Mouse (Mus musculus): ENCODE measurements at regions not wholly inside any gene's neighbourhood (a gene's known extent, or its start where the extent isn't known, plus 50 kb on each side); places are given as distances from the start of the nearest gene placed in this dataset.

DNA sequence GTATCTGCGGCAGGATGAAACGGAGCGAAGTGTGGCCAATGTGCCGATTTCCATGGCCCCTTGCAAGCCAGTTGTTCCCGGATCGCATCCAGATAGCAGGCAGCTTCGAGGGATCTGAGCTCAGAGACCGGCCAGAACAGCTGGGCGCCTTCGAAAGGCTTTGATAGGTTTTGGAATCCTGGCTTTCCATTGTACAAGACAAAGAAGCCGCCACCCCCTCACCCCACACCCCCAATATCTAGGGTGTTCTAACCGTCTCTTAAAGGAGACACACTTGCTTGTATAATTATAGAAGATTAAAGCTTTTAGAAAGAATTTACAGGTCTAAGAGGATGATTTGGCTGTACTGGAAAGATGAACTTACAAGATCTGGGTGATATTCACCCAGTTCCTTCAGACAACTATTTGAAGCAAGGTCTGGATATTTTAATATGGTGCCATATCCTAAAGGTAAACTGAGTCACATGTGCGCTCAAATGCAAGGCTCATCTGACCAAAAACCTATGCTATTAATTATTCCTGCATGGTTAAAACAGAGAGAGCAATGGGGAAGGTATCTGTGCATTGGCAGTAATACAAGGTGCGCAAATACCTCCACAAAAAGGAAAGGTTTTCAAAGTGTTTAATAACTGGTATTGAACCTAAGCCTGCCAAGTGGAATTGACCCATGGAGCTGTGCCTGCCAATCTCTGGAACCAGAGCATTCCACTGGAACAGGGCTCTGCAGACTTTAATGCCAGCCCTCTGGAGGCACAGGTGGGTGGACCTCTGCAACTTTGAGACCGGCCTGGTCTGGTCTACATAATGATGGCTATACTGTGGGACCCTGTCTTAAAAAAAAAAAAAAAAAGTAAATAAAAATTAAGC is 84.4 kb upstream of the Cpm start:
- no peaks in the 10 kb centered on the region for H3K9me3 ChIP-seq (ENCODE audit: low read length)
- DNase-seq (ENCODE audit: low spot score) (peak; percentile 13), ATAC-seq (ENCODE audit: low FRiP score) (no peak)
- H3K4me1 ChIP-seq (ENCODE audit: insufficient read depth, low read length): no peaks in the 10 kb centered on the region
- no peak for TF ChIP-seq CTCF (IDR thresholded peaks at IDR 0.05)
- H3K27ac ChIP-seq (ENCODE audit: low read depth, low read length): no peak overlapping the region
- H3K4me2 ChIP-seq (ENCODE audit: low read depth, low read length, poor library complexity, severe bottlenecking): peak overlapping the region; percentile 26
- H3K27me3 ChIP-seq (ENCODE audit: insufficient read depth, low read length): no peaks in the 10 kb centered on the region
- H3K36me3 ChIP-seq (ENCODE audit: insufficient read depth, low read length): no peaks in the 10 kb centered on the region
- no peak overlapping the region for H3K9ac ChIP-seq (replicated peaks; ENCODE audit: low read length, poor library complexity, severe bottlenecking)
- H3K4me3 ChIP-seq (ENCODE audit: low read depth, low read length): no peak overlapping the region
- WGBS: 35% methylated on average over 15 of the region's 15 CpGs

GRCm38 (mm10) chr10:117543995-117544679 is 85.2 kb upstream of the Cpm start:
- peak overlapping the region; percentile 26 for H3K4me2 ChIP-seq (ENCODE audit: low read depth, low read length, poor library complexity, severe bottlenecking)
- no peaks in the 10 kb centered on the region for H3K4me1 ChIP-seq (ENCODE audit: insufficient read depth, low read length)
- ATAC-seq (ENCODE audit: low FRiP score): no peak
- H3K4me3 ChIP-seq (ENCODE audit: low read depth, low read length): no peak overlapping the region
- no peak overlapping the region for H3K9ac ChIP-seq (replicated peaks; ENCODE audit: low read length, poor library complexity, severe bottlenecking)
- no peaks in the 10 kb centered on the region for H3K9me3 ChIP-seq (ENCODE audit: low read length)
- no peak for DNase-seq (ENCODE audit: low spot score)
- no peak for TF ChIP-seq CTCF (IDR thresholded peaks at IDR 0.05)
- WGBS: 72% methylated on average over 13 of the region's 13 CpGs
- H3K27ac ChIP-seq (ENCODE audit: low read depth, low read length): no peak overlapping the region
- no peaks in the 10 kb centered on the region for H3K36me3 ChIP-seq (ENCODE audit: insufficient read depth, low read length)
- H3K27me3 ChIP-seq (ENCODE audit: insufficient read depth, low read length): no peaks in the 10 kb centered on the region

DNA sequence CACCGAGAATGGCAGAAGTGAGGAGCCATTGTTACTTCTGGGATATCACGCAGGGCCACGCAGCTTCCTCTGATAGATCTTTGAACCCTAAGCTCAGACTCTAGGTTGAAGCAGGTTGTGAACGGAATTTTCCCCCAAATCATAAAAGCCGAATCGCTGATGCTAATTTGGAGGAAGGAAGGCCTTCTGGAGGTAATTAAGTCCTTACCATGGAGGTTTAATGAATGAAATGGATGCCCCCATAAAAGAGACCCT is 85.7 kb upstream of the Cpm start:
- Histone ChIP-seq H3K4me1 (ENCODE audit: insufficient read depth, low read length) (no peaks in the 10 kb centered on the region), H3K36me3 (ENCODE audit: insufficient read depth, low read length) (no peaks in the 10 kb centered on the region), H3K9ac (replicated peaks; ENCODE audit: low read length, poor library complexity, severe bottlenecking) (no peak overlapping the region), H3K27me3 (ENCODE audit: insufficient read depth, low read length) (no peaks in the 10 kb centered on the region), H3K4me3 (ENCODE audit: low read depth, low read length) (no peak overlapping the region), H3K27ac (ENCODE audit: low read depth, low read length) (no peak overlapping the region), H3K9me3 (ENCODE audit: low read length) (no peaks in the 10 kb centered on the region), H3K4me2 (ENCODE audit: low read depth, low read length, poor library complexity, severe bottlenecking) (no peak overlapping the region)
- ATAC-seq (ENCODE audit: low FRiP score) (no peak), DNase-seq (ENCODE audit: low spot score) (no peak)
- 94% methylated on average over 6 of the region's 6 CpGs for WGBS
- TF ChIP-seq CTCF (IDR thresholded peaks at IDR 0.05): no peak

GRCm38 (mm10) chr10:117542886-117543695 is 86.2 kb upstream of the Cpm start:
- WGBS: 85% methylated on average over 5 of the region's 5 CpGs
- H3K4me2 ChIP-seq (ENCODE audit: low read depth, low read length, poor library complexity, severe bottlenecking): no peak overlapping the region
- no peak for TF ChIP-seq CTCF (IDR thresholded peaks at IDR 0.05)
- no peak overlapping the region for H3K4me3 ChIP-seq (ENCODE audit: low read depth, low read length)
- no peaks in the 10 kb centered on the region for H3K36me3 ChIP-seq (ENCODE audit: insufficient read depth, low read length)
- no peaks in the 10 kb centered on the region for H3K27me3 ChIP-seq (ENCODE audit: insufficient read depth, low read length)
- H3K4me1 ChIP-seq (ENCODE audit: insufficient read depth, low read length): no peaks in the 10 kb centered on the region
- H3K27ac ChIP-seq (ENCODE audit: low read depth, low read length): no peak overlapping the region
- DNase-seq (ENCODE audit: low spot score): no peak
- no peaks in the 10 kb centered on the region for H3K9me3 ChIP-seq (ENCODE audit: low read length)
- H3K9ac ChIP-seq (replicated peaks; ENCODE audit: low read length, poor library complexity, severe bottlenecking): no peak overlapping the region
- no peak for ATAC-seq (ENCODE audit: low FRiP score)

DNA sequence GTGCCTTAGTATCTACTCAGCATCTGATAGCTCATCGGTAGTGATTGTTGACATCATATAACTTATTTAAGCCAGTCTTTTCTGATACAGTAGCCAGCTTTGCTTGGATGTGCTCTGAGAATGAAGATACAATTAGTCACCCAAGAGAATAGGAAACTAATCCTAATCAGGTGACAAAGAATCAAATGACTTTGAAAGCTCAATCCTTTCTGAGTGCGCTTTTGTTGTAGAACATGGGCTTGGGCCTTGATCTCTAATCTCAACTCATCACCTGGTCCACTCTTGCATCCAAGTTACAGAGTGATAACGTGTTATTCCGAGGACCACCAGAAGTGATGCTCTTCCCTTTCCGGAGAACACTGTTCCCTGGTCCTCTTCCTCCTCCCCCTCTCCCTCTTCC is 86.9 kb upstream of the Cpm start:
- Histone ChIP-seq H3K4me1 (ENCODE audit: insufficient read depth, low read length) (no peaks in the 10 kb centered on the region), H3K9me3 (ENCODE audit: low read length) (no peaks in the 10 kb centered on the region), H3K27ac (ENCODE audit: low read depth, low read length) (no peak overlapping the region), H3K27me3 (ENCODE audit: insufficient read depth, low read length) (no peaks in the 10 kb centered on the region), H3K4me2 (ENCODE audit: low read depth, low read length, poor library complexity, severe bottlenecking) (no peak overlapping the region), H3K36me3 (ENCODE audit: insufficient read depth, low read length) (no peaks in the 10 kb centered on the region), H3K4me3 (ENCODE audit: low read depth, low read length) (no peak overlapping the region), H3K9ac (replicated peaks; ENCODE audit: low read length, poor library complexity, severe bottlenecking) (no peak overlapping the region)
- WGBS: 83% methylated on average over 5 of the region's 5 CpGs
- TF ChIP-seq CTCF (IDR thresholded peaks at IDR 0.05): no peak
- no peak for ATAC-seq (ENCODE audit: low FRiP score)
- no peak for DNase-seq (ENCODE audit: low spot score)

GRCm38 (mm10) chr10:117541487-117541886 is 87.8 kb upstream of the Cpm start:
- DNase-seq (ENCODE audit: low spot score) (no peak), ATAC-seq (ENCODE audit: low FRiP score) (no peak)
- Histone ChIP-seq H3K36me3 (ENCODE audit: insufficient read depth, low read length) (no peaks in the 10 kb centered on the region), H3K4me2 (ENCODE audit: low read depth, low read length, poor library complexity, severe bottlenecking) (no peak overlapping the region), H3K9me3 (ENCODE audit: low read length) (no peaks in the 10 kb centered on the region), H3K9ac (replicated peaks; ENCODE audit: low read length, poor library complexity, severe bottlenecking) (no peak overlapping the region), H3K27me3 (ENCODE audit: insufficient read depth, low read length) (no peaks in the 10 kb centered on the region), H3K4me3 (ENCODE audit: low read depth, low read length) (no peak overlapping the region), H3K27ac (ENCODE audit: low read depth, low read length) (no peak overlapping the region), H3K4me1 (ENCODE audit: insufficient read depth, low read length) (no peaks in the 10 kb centered on the region)
- 63% methylated on average over 2 of the region's 2 CpGs for WGBS
- no peak for TF ChIP-seq CTCF (IDR thresholded peaks at IDR 0.05)

Measured in midbrain, postnatal 0 days (tissue).